Mouse (Mus musculus): ENCODE results near the gene Rassf8. TPM values are rescaled to one million over a fixed set of nuclear protein-coding genes. Genes with fewer than 3 reads are reported as not detected.

Gene Rassf8
- total RNA-seq (2014; rRNA removed) (8.8 and 10.6 TPM in 2 replicates), polyA plus RNA-seq (2015; fragmentation: Nextera tagmentation; extraction: Ambion mirVana) (2.4 and 2.8 TPM in 2 replicates)

DNA sequence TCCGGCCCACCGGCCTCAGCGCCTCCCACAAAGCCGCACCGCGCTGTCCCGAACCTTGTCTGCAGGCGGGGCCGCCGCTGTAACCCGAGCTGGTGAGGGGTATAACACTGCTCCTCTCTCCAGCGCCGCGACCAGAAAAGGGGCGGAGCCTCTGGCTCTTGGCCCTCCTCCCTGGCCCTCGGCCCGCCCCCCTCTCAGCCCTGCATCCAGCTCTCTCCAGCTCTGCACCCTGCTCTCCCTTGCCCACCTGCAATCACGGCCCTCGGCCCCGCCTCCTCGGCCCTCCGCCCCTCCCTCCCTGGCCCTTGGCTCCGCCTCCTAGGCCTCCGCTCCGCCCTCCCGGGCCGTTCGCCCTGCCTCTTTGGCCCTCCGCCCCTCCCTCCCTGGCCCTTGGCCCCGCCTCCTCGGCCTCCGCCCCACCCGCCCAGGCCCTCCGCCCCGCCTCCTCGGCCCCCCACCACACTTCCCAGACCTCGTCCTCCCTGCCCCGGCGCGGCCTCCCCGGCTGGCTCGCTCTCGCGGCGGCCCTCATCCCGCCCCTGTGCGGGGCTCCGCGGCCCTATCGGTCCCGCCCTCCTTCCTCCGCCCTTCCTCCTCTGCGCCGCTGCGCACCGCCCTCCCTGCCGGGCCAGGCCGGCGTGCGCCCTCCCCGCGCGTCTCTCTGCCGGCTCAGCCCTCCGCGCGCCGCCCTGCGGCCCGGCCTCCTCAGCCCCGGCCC, at the start of gene Rassf8:
Rassf8 (plus strand) TSS at position 617 of the 718 bp plus-strand sequence.
- no peaks in the 10 kb centered on the region for H3K9me3 ChIP-seq (ENCODE audit: low read length)
- no peaks in the 10 kb centered on the region for H3K27me3 ChIP-seq (ENCODE audit: insufficient read depth, low read length)
- no peaks in the 10 kb centered on the region for H3K4me1 ChIP-seq (ENCODE audit: insufficient read depth)
- peak within 1 kb of the TSS; percentile 72 for H3K4me3 ChIP-seq (ENCODE audit: low read depth, low read length)
- no peaks in the 10 kb centered on the region for H3K36me3 ChIP-seq (ENCODE audit: insufficient read depth)
- TF ChIP-seq CTCF (IDR thresholded peaks at IDR 0.05; ENCODE audit: low read depth), result no peak
- DNase-seq (peak; percentile 77), ATAC-seq (peak; percentile 96)
- WGBS, result under 1% methylated on average over 59 of the region's 71 CpGs
- peak within 1 kb of the TSS; percentile 80 for H3K27ac ChIP-seq (ENCODE audit: low read depth, low read length)
- peak within 1 kb of the TSS; percentile 88 for H3K4me2 ChIP-seq (ENCODE audit: low read depth)
- peak within 1 kb of the TSS; percentile 69 for H3K9ac ChIP-seq

DNA sequence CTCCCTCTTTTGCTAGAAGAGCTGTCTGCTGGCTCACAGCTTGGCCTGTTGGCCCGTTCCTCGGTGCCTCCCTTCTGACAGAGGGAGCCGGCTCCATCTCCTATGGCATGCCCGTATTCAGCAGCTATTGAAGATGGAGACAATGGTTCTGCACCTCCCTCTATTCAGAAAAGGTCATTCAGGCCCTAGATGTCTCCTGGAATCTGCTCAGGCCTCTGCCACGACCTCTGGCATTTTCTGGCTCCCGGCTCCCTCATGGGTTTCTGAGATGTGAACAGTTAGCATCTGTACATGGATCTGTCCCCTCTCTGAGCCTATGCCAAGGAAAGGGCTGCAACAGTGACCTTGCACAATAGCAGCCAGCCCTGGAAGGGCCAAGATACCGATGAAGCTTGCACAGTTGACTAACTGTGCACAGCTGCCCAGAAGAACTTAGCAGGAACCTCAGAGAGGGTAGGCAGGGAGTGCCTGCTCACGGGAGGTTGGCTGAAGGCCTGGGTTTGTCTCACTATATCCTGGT, 45.5 kb upstream of the Rassf8 start:
- H3K27ac ChIP-seq (ENCODE audit: low read depth, low read length), result no peak overlapping the region
- H3K9ac ChIP-seq, result no peak overlapping the region
- H3K4me3 ChIP-seq (ENCODE audit: low read depth, low read length), result no peak overlapping the region
- no peaks in the 10 kb centered on the region for H3K27me3 ChIP-seq (ENCODE audit: insufficient read depth, low read length)
- ATAC-seq (no peak), DNase-seq (no peak)
- TF ChIP-seq CTCF (IDR thresholded peaks at IDR 0.05; ENCODE audit: low read depth), result no peak
- no peaks in the 10 kb centered on the region for H3K4me1 ChIP-seq (ENCODE audit: insufficient read depth)
- no peak overlapping the region for H3K4me2 ChIP-seq (ENCODE audit: low read depth)
- no peaks in the 10 kb centered on the region for H3K36me3 ChIP-seq (ENCODE audit: insufficient read depth)
- H3K9me3 ChIP-seq (ENCODE audit: low read length), result no peaks in the 10 kb centered on the region
- WGBS, result 41% methylated on average over 8 of the region's 8 CpGs

DNA sequence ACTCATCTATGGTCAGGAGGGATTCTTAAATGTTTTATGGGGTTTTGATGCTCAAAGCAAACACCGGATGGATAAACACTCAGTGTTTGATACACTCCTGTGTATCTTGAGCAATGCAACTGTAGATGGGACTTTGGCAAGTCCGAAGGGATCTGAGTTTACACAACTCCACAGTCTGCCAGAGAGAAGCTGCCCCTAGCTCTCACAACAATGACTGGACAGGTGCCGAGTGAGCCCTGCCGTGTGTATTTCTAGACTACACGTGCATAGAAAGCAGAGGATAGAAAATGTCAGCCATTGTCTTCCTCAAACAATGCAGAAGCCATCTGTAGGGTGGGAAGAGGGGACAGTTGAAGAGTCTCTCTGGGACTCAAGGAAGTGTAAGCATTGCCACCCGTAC, 42.9 kb upstream of the Rassf8 start:
- no peak for TF ChIP-seq CTCF (IDR thresholded peaks at IDR 0.05; ENCODE audit: low read depth)
- Histone ChIP-seq H3K4me3 (ENCODE audit: low read depth, low read length) (no peak overlapping the region), H3K4me1 (ENCODE audit: insufficient read depth) (no peaks in the 10 kb centered on the region), H3K9me3 (ENCODE audit: low read length) (no peaks in the 10 kb centered on the region), H3K36me3 (ENCODE audit: insufficient read depth) (no peaks in the 10 kb centered on the region), H3K27me3 (ENCODE audit: insufficient read depth, low read length) (no peaks in the 10 kb centered on the region), H3K9ac (no peak overlapping the region), H3K27ac (ENCODE audit: low read depth, low read length) (no peak overlapping the region), H3K4me2 (ENCODE audit: low read depth) (no peak overlapping the region)
- ATAC-seq (no peak), DNase-seq (no peak)
- 87% methylated on average over 6 of the region's 6 CpGs for WGBS

DNA sequence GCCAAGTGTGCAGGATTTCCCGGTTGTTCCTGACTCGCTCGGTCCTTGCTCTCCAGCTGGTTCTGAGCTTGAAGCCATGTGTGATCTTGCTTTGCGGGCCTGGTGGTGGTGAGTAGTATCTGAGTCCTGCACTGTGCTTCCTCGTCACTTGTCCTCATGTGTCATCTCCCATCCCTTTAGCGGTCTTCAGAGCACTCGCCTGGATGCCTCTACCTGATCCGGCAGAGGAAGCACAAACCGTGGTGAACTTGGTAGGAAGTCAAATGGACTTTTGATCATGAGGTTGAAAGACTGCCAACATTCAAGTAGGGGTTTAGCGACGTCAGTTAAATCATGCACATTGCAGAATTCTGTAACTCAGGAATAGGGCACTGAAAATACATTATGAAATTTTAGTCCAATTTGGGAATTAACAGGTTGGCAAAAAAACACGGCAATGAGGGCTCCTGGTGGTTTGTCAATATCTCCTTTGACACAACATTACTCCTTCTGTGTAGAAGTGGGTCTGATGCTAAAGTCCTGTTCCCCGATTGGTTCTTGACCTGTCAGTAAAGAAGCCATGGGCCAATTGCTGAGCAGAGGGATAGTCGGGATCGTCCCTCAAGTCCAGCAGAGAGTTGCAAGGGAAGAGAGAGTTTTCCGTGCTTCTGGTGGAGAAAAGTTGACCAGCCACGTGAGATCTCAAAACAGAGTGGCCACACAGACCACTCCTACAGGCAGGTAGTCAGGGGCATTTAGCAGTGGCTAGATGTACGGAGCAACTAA, 36.4 kb upstream of the Rassf8 start:
- Histone ChIP-seq H3K9me3 (ENCODE audit: low read length) (no peaks in the 10 kb centered on the region), H3K27me3 (ENCODE audit: insufficient read depth, low read length) (no peaks in the 10 kb centered on the region), H3K27ac (ENCODE audit: low read depth, low read length) (no peak overlapping the region), H3K4me3 (ENCODE audit: low read depth, low read length) (no peak overlapping the region), H3K36me3 (ENCODE audit: insufficient read depth) (no peaks in the 10 kb centered on the region), H3K4me2 (ENCODE audit: low read depth) (no peak overlapping the region), H3K4me1 (ENCODE audit: insufficient read depth) (no peaks in the 10 kb centered on the region), H3K9ac (no peak overlapping the region)
- DNase-seq (no peak), ATAC-seq (no peak)
- TF ChIP-seq CTCF (IDR thresholded peaks at IDR 0.05; ENCODE audit: low read depth), result no peak
- 91% methylated on average over 18 of the region's 18 CpGs for WGBS

DNA sequence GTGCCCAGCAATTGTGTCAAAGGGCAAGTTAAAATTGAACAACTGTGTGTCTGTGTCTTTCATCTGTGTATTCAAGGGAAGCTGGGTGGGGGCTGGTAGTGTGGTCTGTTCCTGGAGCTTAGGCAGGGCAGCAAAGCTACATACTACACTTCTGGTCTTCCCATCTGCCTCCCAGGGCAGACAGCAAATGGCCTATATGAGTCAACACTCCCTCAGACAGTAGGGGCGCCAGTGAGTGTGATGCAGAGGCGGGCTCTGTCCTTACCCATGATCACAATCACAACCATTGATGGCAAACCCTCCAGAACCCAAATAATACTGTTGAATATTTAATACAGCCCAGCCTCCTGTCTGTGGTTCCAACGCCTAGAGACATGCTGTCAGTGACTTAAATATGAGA, 35.8 kb upstream of the Rassf8 start:
- DNase-seq (no peak), ATAC-seq (no peak)
- Histone ChIP-seq H3K36me3 (ENCODE audit: insufficient read depth) (no peaks in the 10 kb centered on the region), H3K9me3 (ENCODE audit: low read length) (no peaks in the 10 kb centered on the region), H3K27ac (ENCODE audit: low read depth, low read length) (no peak overlapping the region), H3K4me1 (ENCODE audit: insufficient read depth) (no peaks in the 10 kb centered on the region), H3K4me2 (ENCODE audit: low read depth) (no peak overlapping the region), H3K27me3 (ENCODE audit: insufficient read depth, low read length) (no peaks in the 10 kb centered on the region), H3K4me3 (ENCODE audit: low read depth, low read length) (no peak overlapping the region), H3K9ac (no peak overlapping the region)
- WGBS, result 86% methylated on average over 3 of the region's 3 CpGs
- no peak for TF ChIP-seq CTCF (IDR thresholded peaks at IDR 0.05; ENCODE audit: low read depth)

DNA sequence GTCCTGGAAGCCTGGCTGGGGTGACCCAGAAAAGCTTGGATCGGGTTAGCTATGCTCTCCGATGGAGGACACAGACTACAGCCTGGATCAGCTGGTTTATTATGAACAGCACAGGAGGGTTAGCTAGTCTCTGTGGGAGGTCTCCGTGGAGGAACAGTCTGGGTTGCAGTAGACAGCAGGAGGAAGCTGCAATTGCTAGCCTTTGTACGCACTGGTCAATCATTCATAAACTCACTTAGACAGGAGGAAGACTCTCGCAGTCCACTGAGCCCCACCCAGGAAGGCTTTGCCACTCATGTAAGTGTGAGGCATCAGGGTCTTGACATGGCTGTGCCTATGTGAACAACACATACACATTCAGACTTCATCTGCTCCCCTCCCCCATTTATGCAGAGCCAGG, 35.2 kb upstream of the Rassf8 start:
- Histone ChIP-seq H3K4me1 (ENCODE audit: insufficient read depth) (no peaks in the 10 kb centered on the region), H3K27ac (ENCODE audit: low read depth, low read length) (no peak overlapping the region), H3K36me3 (ENCODE audit: insufficient read depth) (no peaks in the 10 kb centered on the region), H3K4me2 (ENCODE audit: low read depth) (no peak overlapping the region), H3K9ac (no peak overlapping the region), H3K9me3 (ENCODE audit: low read length) (no peaks in the 10 kb centered on the region), H3K4me3 (ENCODE audit: low read depth, low read length) (no peak overlapping the region), H3K27me3 (ENCODE audit: insufficient read depth, low read length) (no peaks in the 10 kb centered on the region)
- 93% methylated on average over 5 of the region's 5 CpGs for WGBS
- no peak for ATAC-seq
- no peak for DNase-seq
- TF ChIP-seq CTCF (IDR thresholded peaks at IDR 0.05; ENCODE audit: low read depth), result no peak

Measured in forebrain, postnatal 0 days (tissue).